Mouse (Mus musculus): ENCODE measurements around the gene Mcoln2.

DNA sequence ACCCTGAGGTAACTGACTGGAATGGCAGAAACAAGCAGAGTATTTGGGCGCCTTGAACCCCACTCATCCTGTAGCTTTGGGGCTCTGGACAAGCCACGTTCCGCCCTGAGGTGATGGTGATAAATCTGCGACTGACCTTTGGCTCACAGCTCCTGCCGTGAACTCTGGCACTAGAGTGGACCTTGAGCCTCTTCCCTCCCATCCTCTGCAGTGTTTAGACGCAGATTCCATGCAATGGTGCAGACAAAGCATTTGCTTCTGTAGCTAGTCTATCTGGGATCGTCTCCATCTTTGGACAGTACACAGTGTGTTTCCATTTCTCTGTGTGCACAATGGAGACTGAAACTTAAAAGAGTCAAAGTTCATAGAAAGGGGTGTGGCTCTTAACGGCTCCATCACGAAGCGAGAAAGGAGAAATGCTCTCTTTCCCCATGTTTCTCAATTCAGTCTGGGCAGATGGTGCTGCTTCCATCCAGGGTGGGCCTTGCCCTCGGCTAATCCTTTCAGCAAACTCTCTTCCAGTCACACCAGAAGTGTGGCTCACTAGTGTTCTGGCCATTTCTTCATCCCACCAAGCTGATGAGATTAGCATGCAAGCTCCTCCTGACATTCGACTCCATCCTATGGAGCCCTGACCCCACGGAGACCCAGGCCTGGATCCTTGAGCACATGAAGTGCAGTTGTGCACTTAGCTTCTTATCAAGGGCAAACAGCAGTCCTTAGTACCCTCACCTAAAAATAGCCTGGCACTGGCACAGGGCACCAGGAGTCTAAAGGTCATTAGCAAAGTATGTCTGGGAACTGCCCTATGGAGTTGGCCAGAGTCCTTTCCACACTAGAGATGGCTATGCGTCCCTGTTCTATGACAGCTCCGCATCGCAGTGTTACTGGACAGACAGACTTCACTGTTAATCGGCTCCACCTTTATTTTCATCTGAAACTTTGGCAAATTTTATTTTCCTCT is 47.4 kb downstream of the Mcoln2 start:
- TF ChIP-seq POLR2A (IDR thresholded peaks at IDR 0.05; ENCODE audit: borderline replicate concordance, insufficient read depth, low read length), result no peak
- TF ChIP-seq CTCF (IDR thresholded peaks at IDR 0.05; ENCODE audit: borderline replicate concordance, insufficient read depth, low read depth, low read length), result no peak

Data from cerebellum, adult 2 months (tissue).